Mouse (Mus musculus) liver, embryonic 14.5 days (tissue): Measurements from ENCODE around the gene Denr. TPM values are rescaled to one million over a fixed set of nuclear protein-coding genes. Genes with fewer than 3 reads are reported as not detected.

Experiments used
- ATAC-seq: fragments of 200-750 bp; cut with Nextera tagmentation; 2 replicates; pipeline ENCODE4 v1.8.0; 2017; ENCODE audit warnings: moderate number of reproducible peaks, mild to moderate bottlenecking, moderate library complexity; ENCODE audit not compliant: insufficient read depth
- DNase-seq, 3 experiments: peaks; one replicate each; pipeline ENCODE4 v3.0.0-alpha.2; 2012 to 2013; ENCODE audit warnings: low read depth in 3 of 3, low spot score in 3 of 3
- H3K27ac ChIP-seq: fragments of 300-500 bp; sonication (generic); 2 replicates; pipeline ENCODE4 v1.5.1; 2014; ENCODE audit warnings: moderate library complexity, mild to moderate bottlenecking, control low read depth, inconsistent platforms
- H3K27me3 ChIP-seq: fragments of 300-500 bp; sonication (generic); 2 replicates; pipeline ENCODE4 v1.6.1; 2014; ENCODE audit warnings: mild to moderate bottlenecking, low read length, moderate library complexity; ENCODE audit not compliant: control insufficient read depth, insufficient read depth
- H3K36me3 ChIP-seq: fragments of 300-500 bp; sonication (generic); replicated peaks from 2 replicates; pipeline ENCODE4 v1.6.1; 2014; ENCODE audit warnings: low read depth; ENCODE audit not compliant: control insufficient read depth, insufficient read depth
- H3K4me1 ChIP-seq, 2 experiments: fragments of 200-500 bp in 1 of 2; fragments of 300-500 bp in 1 of 2; sonication (generic) in 1 of 2; replicated peaks; 2 replicates each; pipeline ENCODE4 v1.6.1; 2012 to 2014; ENCODE audit warnings: antibody characterized with exemption in 1 of 2, inconsistent platforms in 1 of 2, low read length in 1 of 2; ENCODE audit not compliant: control insufficient read depth in 2 of 2, insufficient read depth in 2 of 2
- H3K4me2 ChIP-seq: fragments of 300-500 bp; sonication (generic); 2 replicates; pipeline ENCODE4 v1.6.1; 2014; ENCODE audit warnings: low read depth, mild to moderate bottlenecking, control low read depth, moderate library complexity
- H3K4me3 ChIP-seq, 2 experiments: fragments of 200-500 bp in 1 of 2; fragments of 300-500 bp in 1 of 2; sonication (generic) in 1 of 2; 2 replicates each; pipeline ENCODE4 v1.5.1; 2012 to 2014; ENCODE audit warnings: low read depth in 2 of 2, low read length in 2 of 2, mild to moderate bottlenecking in 2 of 2, control low read depth in 1 of 2, inconsistent platforms in 1 of 2, moderate library complexity in 1 of 2; ENCODE audit not compliant: insufficient read depth in 1 of 2
- H3K9ac ChIP-seq: fragments of 300-500 bp; sonication (generic); replicated peaks from 2 replicates; pipeline ENCODE4 v1.6.1; 2014; ENCODE audit warnings: mild to moderate bottlenecking, control low read depth, moderate library complexity
- H3K9me3 ChIP-seq: fragments of 300-500 bp; sonication (generic); 2 replicates; pipeline ENCODE4 v1.6.1; 2016; ENCODE audit warnings: low read length, mixed read lengths; ENCODE audit not compliant: control insufficient read depth
- CTCF ChIP-seq: IDR thresholded peaks from 2 replicates; pipeline ENCODE4 v1.5.1; 2016; ENCODE audit warnings: antibody characterized with exemption, low read depth, control low read depth
- EP300 ChIP-seq: IDR thresholded peaks from 2 replicates; pipeline ENCODE4 v1.6.1; 2016; ENCODE audit warnings: antibody characterized with exemption, low read depth
- WGBS: fragments of 180-500 bp; shearing (Covaris S2); extraction: QIAGEN DNeasy Blood & Tissue Kit; methylation state at CpG from one replicate; pipeline ENCODE4 v1.1.7; 2014; ENCODE audit not compliant: insufficient replicate concordance; 5-methylcytosine and 5-hydroxymethylcytosine counted together
- polyA plus RNA-seq, 2 experiments: library from polyadenylated mRNA; depleted of rRNA in 1 of 2; stranded (reverse) in 1 of 2; unstranded in 1 of 2; fragments of >200 nt; fragmentation: Nextera tagmentation in 1 of 2; extraction: Ambion mirVana in 1 of 2; gene quantifications; 2 replicates each; pipeline versions ENCODE4 v1.2.1 to v1.2.3; 2012 to 2014

The Denr gene
- polyA plus RNA-seq, 2 experiments, result 17.5 to 43.0 TPM

DNA sequence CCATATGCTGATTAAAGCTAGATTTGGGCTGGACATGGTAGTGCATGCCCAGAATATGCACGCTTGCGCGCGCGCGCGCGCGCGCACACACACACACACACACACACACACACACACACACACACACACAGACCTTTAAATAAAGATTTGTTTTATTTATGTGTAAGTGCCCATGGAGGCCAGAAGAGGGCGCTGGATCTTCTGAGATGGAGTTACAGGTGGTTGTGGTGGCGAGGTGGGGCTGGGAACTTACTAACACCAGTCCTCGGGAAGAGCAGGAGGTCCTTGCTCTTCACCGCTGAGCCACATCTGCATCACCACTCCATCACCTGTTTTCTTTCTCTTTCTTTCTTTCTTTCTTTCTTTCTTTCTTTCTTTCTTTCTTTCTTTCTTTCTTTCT is 26.2 kb upstream of the Denr start:
- TF ChIP-seq EP300, result no peak
- peak; percentile 25; the same call in 1 of the 2 replicates for TF ChIP-seq CTCF
- no peak for ATAC-seq
- WGBS, result 65% methylated on average over 14 of the region's 14 CpGs
- Histone ChIP-seq H3K27me3 (no peaks in the 10 kb centered on the region), H3K27ac (no peak overlapping the region), H3K4me1 (no peaks in the 10 kb centered on the region; a peak in 1 of 4 replicates), H3K9me3 (no peaks in the 10 kb centered on the region), H3K9ac (no peak overlapping the region), H3K4me2 (no peak overlapping the region), H3K4me3 (no peak overlapping the region), H3K36me3 (no peaks in the 10 kb centered on the region)
- DNase-seq, result no peak

DNA sequence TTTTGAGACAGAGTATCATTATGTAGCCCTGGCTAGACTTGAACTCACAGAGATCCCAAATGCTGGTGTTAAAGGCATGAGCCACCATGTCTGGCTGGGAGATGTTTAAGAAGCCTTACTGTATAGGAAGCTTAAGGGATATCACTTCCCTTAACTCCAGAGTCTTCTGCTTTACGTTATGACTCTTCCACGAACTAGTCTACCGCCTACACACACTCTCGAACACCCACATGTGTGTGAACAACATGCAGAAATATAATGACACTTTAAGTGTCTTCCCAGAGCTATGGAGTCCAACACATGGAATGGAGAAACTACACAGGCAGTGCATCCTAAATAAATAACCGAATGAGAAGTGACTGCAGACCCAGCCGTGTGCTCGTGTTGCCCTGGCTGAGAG is 23.1 kb upstream of the Denr start:
- no peak for DNase-seq
- Histone ChIP-seq H3K27ac (no peak overlapping the region), H3K9me3 (no peaks in the 10 kb centered on the region), H3K4me3 (no peak overlapping the region), H3K27me3 (no peaks in the 10 kb centered on the region), H3K4me1 (no peaks in the 10 kb centered on the region; a peak in 1 of 4 replicates), H3K4me2 (no peak overlapping the region), H3K36me3 (no peaks in the 10 kb centered on the region), H3K9ac (no peak overlapping the region)
- TF ChIP-seq CTCF (no peak), EP300 (no peak)
- WGBS, result 56% methylated on average over 7 of the region's 7 CpGs
- ATAC-seq, result no peak

DNA sequence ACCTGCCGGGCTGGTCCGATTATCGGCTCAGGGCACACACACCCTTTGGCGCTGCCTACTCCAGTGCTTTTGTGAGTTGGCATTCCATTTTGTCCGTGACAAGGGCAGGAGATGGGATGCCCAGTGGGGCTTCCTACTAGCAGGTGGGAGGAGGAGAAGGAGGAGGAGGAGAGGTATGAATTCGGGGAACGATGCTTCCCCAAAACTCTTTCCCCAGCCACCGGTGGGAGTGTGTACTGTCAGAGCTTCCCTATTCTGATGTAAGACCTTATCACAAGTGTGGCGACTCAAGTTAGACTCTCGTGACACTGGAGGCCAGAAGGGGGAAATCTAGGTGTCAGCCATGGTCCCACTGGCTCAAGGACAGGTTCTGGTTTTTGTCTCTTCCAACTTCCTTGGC is 22.6 kb upstream of the Denr start:
- Histone ChIP-seq H3K9me3 (no peaks in the 10 kb centered on the region), H3K9ac (no peak overlapping the region), H3K4me1 (no peaks in the 10 kb centered on the region; a peak in 1 of 4 replicates), H3K27me3 (no peaks in the 10 kb centered on the region), H3K27ac (no peak overlapping the region), H3K4me2 (no peak overlapping the region), H3K4me3 (no peak overlapping the region), H3K36me3 (no peaks in the 10 kb centered on the region)
- WGBS, result 37% methylated on average over 10 of the region's 10 CpGs
- TF ChIP-seq EP300, result no peak
- TF ChIP-seq CTCF, result no peak
- ATAC-seq (no peak), DNase-seq (no peak)

DNA sequence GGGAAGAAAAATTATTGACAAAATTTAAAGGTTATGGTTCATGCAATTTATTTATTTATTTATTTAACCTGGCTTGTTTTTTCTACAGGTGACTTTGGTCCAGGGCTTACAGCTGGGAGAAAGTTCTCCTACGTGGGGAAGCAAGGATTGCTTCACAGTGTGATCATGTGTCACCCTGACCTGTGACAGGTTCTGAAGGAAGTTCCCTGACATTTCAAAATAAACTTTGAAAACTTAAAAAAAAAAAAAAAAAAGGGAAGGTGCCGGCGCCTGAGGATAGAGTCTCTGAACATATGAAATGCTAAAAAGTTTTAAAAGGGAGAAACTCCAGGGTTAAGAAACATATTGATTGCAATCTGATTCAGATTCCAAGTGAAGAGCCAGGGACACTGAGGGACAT is 20.6 kb upstream of the Denr start:
- no peak overlapping the region for H3K4me3 ChIP-seq
- H3K9ac ChIP-seq, result no peak overlapping the region
- H3K9me3 ChIP-seq, result no peaks in the 10 kb centered on the region
- WGBS, result 48% methylated on average over 3 of the region's 3 CpGs
- H3K27me3 ChIP-seq, result no peaks in the 10 kb centered on the region
- TF ChIP-seq EP300 (no peak), CTCF (no peak)
- no peak overlapping the region for H3K4me2 ChIP-seq
- ATAC-seq (no peak), DNase-seq (no peak)
- H3K4me1 ChIP-seq, result no peaks in the 10 kb centered on the region; a peak in 2 of 4 replicates
- no peak overlapping the region for H3K27ac ChIP-seq
- no peaks in the 10 kb centered on the region for H3K36me3 ChIP-seq

DNA sequence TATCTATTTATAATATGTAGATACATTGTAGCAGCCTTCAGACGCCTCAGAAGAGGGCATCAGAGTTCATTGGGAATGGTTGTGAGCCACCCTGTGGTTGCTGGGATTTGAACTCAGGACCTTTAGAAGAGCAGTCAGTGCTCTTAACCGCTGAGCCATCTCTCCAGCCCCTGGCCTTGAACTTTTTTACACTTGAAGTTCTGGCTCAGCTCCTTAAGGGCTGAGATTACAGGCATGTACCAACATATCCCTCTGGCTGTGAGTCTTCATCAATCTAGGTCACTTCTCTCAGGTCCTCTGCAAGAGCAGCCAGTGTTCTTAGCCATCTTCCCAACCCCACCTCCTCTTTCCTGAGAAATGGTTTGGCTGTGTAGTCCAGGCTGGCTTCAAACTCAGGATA is 16.7 kb upstream of the Denr start:
- H3K27me3 ChIP-seq, result no peaks in the 10 kb centered on the region
- no peak overlapping the region for H3K27ac ChIP-seq
- TF ChIP-seq CTCF, result no peak
- WGBS, result 58% methylated on average over 2 of the region's 2 CpGs
- no peaks in the 10 kb centered on the region for H3K9me3 ChIP-seq
- ATAC-seq, result no peak
- no peak overlapping the region for H3K4me3 ChIP-seq
- no peak overlapping the region for H3K4me2 ChIP-seq
- H3K36me3 ChIP-seq, result no peaks in the 10 kb centered on the region
- no peak overlapping the region for H3K9ac ChIP-seq
- H3K4me1 ChIP-seq, result peaks cover 0 to 2% of the 10 kb centered on the region in 2 experiments; a peak in 1 of 4 replicates
- no peak for DNase-seq
